Mouse (Mus musculus) heart, embryonic 14.5 days (tissue): ENCODE results near the gene Prss45. TPM values are rescaled to one million over a fixed set of nuclear protein-coding genes. Genes with fewer than 3 reads are reported as not detected.

Source experiments
- ATAC-seq: fragments of 200-750 bp; cut with Nextera tagmentation; 2 replicates; pipeline ENCODE4 v1.8.0; 2017; ENCODE audit warnings: low read depth, moderate TSS enrichment; ENCODE audit not compliant: insufficient number of reproducible peaks, insufficient read depth, low FRiP score
- H3K27ac ChIP-seq, 2 experiments: fragments of 200-500 bp in 1 of 2; fragments of 300-500 bp in 1 of 2; sonication (generic) in 1 of 2; replicated peaks in 1 of 2; 2 replicates each; pipeline ENCODE4 v1.5.1; 2012 to 2014; ENCODE audit warnings: low read depth in 2 of 2, low read length in 2 of 2, control low read depth in 1 of 2, mild to moderate bottlenecking in 1 of 2, mixed read lengths in 1 of 2; ENCODE audit not compliant: control insufficient read depth in 1 of 2, insufficient read depth in 1 of 2
- H3K27me3 ChIP-seq: fragments of 300-500 bp; sonication (generic); 2 replicates; pipeline ENCODE4 v1.6.1; 2014; ENCODE audit warnings: mild to moderate bottlenecking, low read length, control low read depth; ENCODE audit not compliant: control insufficient read depth, insufficient read depth
- H3K36me3 ChIP-seq: fragments of 300-500 bp; sonication (generic); 2 replicates; pipeline ENCODE4 v1.6.1; 2014; ENCODE audit warnings: mild to moderate bottlenecking, control low read depth, low read length, mixed read lengths; ENCODE audit not compliant: control insufficient read depth, insufficient read depth
- H3K4me1 ChIP-seq, 2 experiments: fragments of 200-500 bp in 1 of 2; fragments of 300-500 bp in 1 of 2; sonication (generic) in 1 of 2; 2 replicates each; pipeline ENCODE4 v1.6.1; 2012 to 2014; ENCODE audit warnings: low read length in 2 of 2, control low read depth in 1 of 2, mixed read lengths in 1 of 2; ENCODE audit not compliant: control insufficient read depth in 2 of 2, insufficient read depth in 2 of 2
- H3K4me2 ChIP-seq: fragments of 300-500 bp; sonication (generic); 2 replicates; pipeline ENCODE4 v1.6.1; 2014; ENCODE audit warnings: mild to moderate bottlenecking, low read length
- H3K4me3 ChIP-seq, 2 experiments: fragments of 200-500 bp in 1 of 2; fragments of 300-500 bp in 1 of 2; sonication (generic) in 1 of 2; 2 replicates each; pipeline ENCODE4 v1.5.1; 2012 to 2014; ENCODE audit warnings: low read length in 2 of 2, mild to moderate bottlenecking in 2 of 2, control low read depth in 1 of 2, low read depth in 1 of 2, moderate library complexity in 1 of 2; ENCODE audit not compliant: control insufficient read depth in 1 of 2, insufficient read depth in 1 of 2
- H3K9ac ChIP-seq: fragments of 300-500 bp; sonication (generic); 2 replicates; pipeline ENCODE4 v1.6.1; 2014; ENCODE audit warnings: mild to moderate bottlenecking, low read length
- H3K9me3 ChIP-seq: fragments of 300-500 bp; sonication (generic); 2 replicates; pipeline ENCODE4 v1.6.1; 2016; ENCODE audit warnings: low read length, control low read depth; ENCODE audit not compliant: control insufficient read depth
- WGBS: fragments of 180-500 bp; shearing (Covaris S2); extraction: QIAGEN DNeasy Blood & Tissue Kit; methylation state at CpG from one replicate; pipeline ENCODE4 v1.1.7; 2014; 5-methylcytosine and 5-hydroxymethylcytosine counted together
- polyA plus RNA-seq: library from polyadenylated mRNA; unstranded; fragments of >200 nt; fragmentation: Nextera tagmentation; extraction: Ambion mirVana; gene quantifications from 2 replicates; pipeline ENCODE4 v1.2.1, GENCODE M21; 2014

Gene Prss45
- polyA plus RNA-seq, 1 experiment from 2014 or later, result not detected

- Histone ChIP-seq H3K27me3 (peaks cover 32% of the 10 kb centered on the region), H3K4me2 (no peak overlapping the region), H3K4me1 (peaks cover 21 to 34% of the 10 kb centered on the region in 2 experiments), H3K4me3 (no peak overlapping the region), H3K9ac (no peak overlapping the region), H3K36me3 (no peaks in the 10 kb centered on the region), H3K27ac (peak overlapping the region; percentile 3 to 54; a peak in 1 of 4 replicates), H3K9me3 (no peaks in the 10 kb centered on the region)
- 84% methylated on average over 1 of the region's 1 CpGs for WGBS
- no peak for ATAC-seq
These were observed 43.0 kb downstream of the Prss45 start for GRCm38 (mm10) chr9:110877353-110877752.

- no peak overlapping the region for H3K4me2 ChIP-seq
- H3K4me3 ChIP-seq, result no peak overlapping the region
- H3K27ac ChIP-seq, result peak overlapping the region; percentile 3 to 54; a peak in 2 of 4 replicates
- peaks cover 27% of the 10 kb centered on the region for H3K27me3 ChIP-seq
- 49% methylated on average over 5 of the region's 5 CpGs for WGBS
- no peaks in the 10 kb centered on the region for H3K9me3 ChIP-seq
- H3K36me3 ChIP-seq, result no peaks in the 10 kb centered on the region
- H3K4me1 ChIP-seq, result peaks cover 22 to 34% of the 10 kb centered on the region in 2 experiments
- peak; percentile 37; the same call in 1 of the 2 replicates for ATAC-seq
- no peak overlapping the region for H3K9ac ChIP-seq
These were observed 43.5 kb downstream of the Prss45 start for GRCm38 (mm10) chr9:110877888-110878287.

GRCm38 (mm10) chr9:110879191-110879920 lies 45.0 kb downstream of the Prss45 start, which contains the start of gene Als2cl:
Gene Als2cl, plus strand, starts transcription at chr9:110879870.
- ATAC-seq, result peak; percentile 20; the same call in 1 of the 2 replicates
- Histone ChIP-seq H3K9ac (peak within 1 kb of the TSS; percentile 71), H3K36me3 (no peaks in the 10 kb centered on the region), H3K4me3 (peak within 1 kb of the TSS; percentile 53 to 67), H3K4me1 (peaks cover 22 to 28% of the 10 kb centered on the region in 2 experiments), H3K27ac (peak within 1 kb of the TSS in 1 of 2 experiments; percentile 7; a peak in 1 of 4 replicates), H3K4me2 (peak within 1 kb of the TSS; percentile 95), H3K9me3 (no peaks in the 10 kb centered on the region), H3K27me3 (peaks cover 12% of the 10 kb centered on the region)
- 16% methylated on average over 12 of the region's 12 CpGs for WGBS

- H3K4me2 ChIP-seq, result peak within 1 kb of the TSS; percentile 95
- H3K36me3 ChIP-seq, result no peaks in the 10 kb centered on the region
- H3K9me3 ChIP-seq, result no peaks in the 10 kb centered on the region
- peak within 1 kb of the TSS in 1 of 2 experiments; percentile 7; a peak in 1 of 4 replicates for H3K27ac ChIP-seq
- H3K4me1 ChIP-seq, result peaks cover 20 to 28% of the 10 kb centered on the region in 2 experiments
- H3K4me3 ChIP-seq, result peak within 1 kb of the TSS; percentile 53 to 67
- peaks cover 8% of the 10 kb centered on the region for H3K27me3 ChIP-seq
- peak within 1 kb of the TSS; percentile 71 for H3K9ac ChIP-seq
- ATAC-seq, result peak; percentile 33; the same call in 1 of the 2 replicates
- WGBS, result under 1% methylated on average over 49 of the region's 57 CpGs
These were observed 45.7 kb downstream of the Prss45 start, which contains the start of gene Tmie for GRCm38 (mm10) chr9:110879998-110880561. Gene Tmie, minus strand, starts transcription at chr9:110880113.

- peaks cover 8% of the 10 kb centered on the region for H3K27me3 ChIP-seq
- H3K27ac ChIP-seq, result no peak overlapping the region
- WGBS, result 67% methylated on average over 4 of the region's 4 CpGs
- peak overlapping the region; percentile 95 for H3K4me2 ChIP-seq
- H3K4me3 ChIP-seq, result peak overlapping the region in 1 of 2 experiments; percentile 67; a peak in 2 of 4 replicates
- peak overlapping the region; percentile 71; the same call in 1 of the 2 replicates for H3K9ac ChIP-seq
- no peak for ATAC-seq
- peaks cover 20 to 28% of the 10 kb centered on the region in 2 experiments for H3K4me1 ChIP-seq
- H3K9me3 ChIP-seq, result no peaks in the 10 kb centered on the region
- H3K36me3 ChIP-seq, result no peaks in the 10 kb centered on the region
These were observed 46.4 kb downstream of the Prss45 start for GRCm38 (mm10) chr9:110880772-110881171.

GRCm38 (mm10) chr9:110881953-110882352 lies 47.6 kb downstream of the Prss45 start:
- H3K9ac ChIP-seq, result no peak overlapping the region

GRCm38 (mm10) chr9:110887388-110888303 lies 53.3 kb downstream of the Prss45 start:
- WGBS, result 61% methylated on average over 9 of the region's 9 CpGs
- Histone ChIP-seq H3K4me3 (no peak overlapping the region), H3K27ac (no peak overlapping the region), H3K27me3 (no peaks in the 10 kb centered on the region), H3K4me1 (peaks cover 0 to 4% of the 10 kb centered on the region in 2 experiments; a peak in 2 of 4 replicates), H3K9ac (no peak overlapping the region), H3K4me2 (no peak overlapping the region), H3K36me3 (no peaks in the 10 kb centered on the region), H3K9me3 (no peaks in the 10 kb centered on the region)
- no peak for ATAC-seq

More at GRCm38 (mm10) chr9:110881953-110882352, 47.6 kb downstream of the Prss45 start:
- Histone ChIP-seq H3K27me3 (peaks cover 8% of the 10 kb centered on the region), H3K4me3 (no peak overlapping the region), H3K4me1 (peaks cover 20 to 28% of the 10 kb centered on the region in 2 experiments), H3K36me3 (no peaks in the 10 kb centered on the region), H3K27ac (no peak overlapping the region), H3K9me3 (no peaks in the 10 kb centered on the region), H3K4me2 (no peak overlapping the region)
- 69% methylated on average over 7 of the region's 7 CpGs for WGBS
- no peak for ATAC-seq
